Mouse (Mus musculus) CH12.LX (cell line): ENCODE results near the gene Dbx2. TPM values are rescaled to one million over a fixed set of nuclear protein-coding genes. Genes with fewer than 3 reads are reported as not detected.

ENCODE experiments used
- DNase-seq: peaks from one replicate; pipeline ENCODE4 v3.0.0-alpha.2; 2013; ENCODE audit errors: extremely low read depth
- H3K27ac ChIP-seq: 2 replicates; pipeline ENCODE4 v1.5.1; 2012; ENCODE audit warnings: low read depth, mild to moderate bottlenecking, control low read depth, moderate library complexity; ENCODE audit not compliant: insufficient read depth
- H3K27me3 ChIP-seq: replicated peaks from 2 replicates; pipeline ENCODE3; 2012; ENCODE audit warnings: inconsistent platforms
- H3K36me3 ChIP-seq, 2 experiments: replicated peaks in 1 of 2; 2 replicates each; pipeline versions ENCODE3 to v1.6.1; 2012; ENCODE audit warnings: inconsistent platforms in 1 of 2, low read length in 1 of 2, mild to moderate bottlenecking in 1 of 2, mixed read lengths in 1 of 2, moderate library complexity in 1 of 2; ENCODE audit not compliant: control insufficient read depth in 1 of 2, insufficient read depth in 1 of 2
- H3K4me1 ChIP-seq, 2 experiments: 2 replicates each; pipeline ENCODE4 v1.6.1; 2012; ENCODE audit warnings: inconsistent platforms in 1 of 2, moderate library complexity in 1 of 2; ENCODE audit not compliant: insufficient read depth in 2 of 2, control insufficient read depth in 1 of 2
- H3K4me2 ChIP-seq: 2 replicates; pipeline ENCODE4 v1.6.1; 2012; ENCODE audit warnings: low read depth, mild to moderate bottlenecking, control low read depth; ENCODE audit not compliant: poor library complexity, insufficient read depth, severe bottlenecking
- H3K4me3 ChIP-seq, 3 experiments: fragments of 150-350 bp in 1 of 3; sonication (generic) in 1 of 3; replicated peaks in 1 of 3; 2 replicates each; pipeline versions ENCODE3 to v1.5.1; 2011 to 2012; ENCODE audit warnings: low read depth in 2 of 3, low read length in 2 of 3, mild to moderate bottlenecking in 2 of 3, moderate library complexity in 2 of 3, control low read depth in 1 of 3, improper control_type of control experiment in 1 of 3, inconsistent platforms in 1 of 3, mixed read lengths in 1 of 3; ENCODE audit not compliant: poor library complexity in 1 of 3
- H3K79me2 ChIP-seq: replicated peaks from 2 replicates; pipeline ENCODE4 v1.6.1; 2012; ENCODE audit warnings: mild to moderate bottlenecking, moderate library complexity; ENCODE audit not compliant: control insufficient read depth, poor library complexity, insufficient read depth, severe bottlenecking; ENCODE audit errors: extremely low read depth
- H3K9ac ChIP-seq: 2 replicates; pipeline ENCODE4 v1.6.1; 2012; ENCODE audit warnings: low read depth, mild to moderate bottlenecking, control low read depth, moderate library complexity; ENCODE audit not compliant: insufficient read depth
- H3K9me3 ChIP-seq: replicated peaks from 2 replicates; pipeline ENCODE3; 2012; ENCODE audit warnings: low read length, inconsistent platforms, mixed read lengths
- CTCF ChIP-seq, 2 experiments: IDR thresholded peaks in 1 of 2; conservative IDR thresholded peaks in 1 of 2; 2 replicates each; pipeline ENCODE4 v1.5.1; 2011 to 2012; ENCODE audit warnings: low read depth in 2 of 2, low read length in 2 of 2, improper control_type of control experiment in 1 of 2, inconsistent platforms in 1 of 2, mild to moderate bottlenecking in 1 of 2, moderate library complexity in 1 of 2
- ELF1 ChIP-seq: IDR thresholded peaks from 2 replicates; pipeline ENCODE4 v1.6.1; 2014; ENCODE audit warnings: low read depth, mild to moderate bottlenecking, inconsistent platforms, low read length, improper control_type of control experiment
- ETS1 ChIP-seq: conservative IDR thresholded peaks from 2 replicates; pipeline ENCODE4 v1.6.1; 2012; ENCODE audit warnings: low read depth, mild to moderate bottlenecking, inconsistent platforms, low read length, improper control_type of control experiment, moderate library complexity
- GABPA ChIP-seq: IDR thresholded peaks from 2 replicates; pipeline ENCODE4 v1.6.1; 2012; ENCODE audit warnings: low read depth, low read length, improper control_type of control experiment, inconsistent platforms; ENCODE audit not compliant: insufficient replicate concordance
- HCFC1 ChIP-seq: IDR thresholded peaks from 2 replicates; pipeline ENCODE4 v1.6.1; 2012; ENCODE audit warnings: low read depth, mild to moderate bottlenecking, inconsistent platforms, low read length, improper control_type of control experiment
- IRF4 ChIP-seq: IDR thresholded peaks from 2 replicates; pipeline ENCODE4 v1.6.1; 2014; ENCODE audit warnings: low read depth, mild to moderate bottlenecking, inconsistent platforms, low read length, improper control_type of control experiment
- KAT2A ChIP-seq: IDR thresholded peaks from 2 replicates; pipeline ENCODE4 v1.6.1; 2012; ENCODE audit warnings: low read length, improper control_type of control experiment, inconsistent platforms; ENCODE audit not compliant: insufficient replicate concordance
- MEF2A ChIP-seq: IDR thresholded peaks from 2 replicates; pipeline ENCODE4 v1.6.1; 2014; ENCODE audit warnings: low read depth, mild to moderate bottlenecking, inconsistent platforms, low read length, improper control_type of control experiment, borderline replicate concordance
- NRF1 ChIP-seq: IDR thresholded peaks from 2 replicates; pipeline ENCODE4 v1.6.1; 2014; ENCODE audit warnings: low read depth, mild to moderate bottlenecking, inconsistent platforms, low read length, improper control_type of control experiment, moderate library complexity
- PAX5 ChIP-seq: IDR thresholded peaks from 2 replicates; pipeline ENCODE4 v1.6.1; 2012; ENCODE audit warnings: low read length, inconsistent platforms, mixed read lengths
- POLR2A ChIP-seq: IDR thresholded peaks from 2 replicates; pipeline ENCODE4 v1.6.1; 2011; ENCODE audit warnings: low read depth, mild to moderate bottlenecking, improper control_type of control experiment, low read length
- RAD21 ChIP-seq: IDR thresholded peaks from 2 replicates; pipeline ENCODE4 v1.6.1; 2011; ENCODE audit warnings: low read depth, mild to moderate bottlenecking, low read length, improper control_type of control experiment, moderate library complexity
- SMC3 ChIP-seq: IDR thresholded peaks from 2 replicates; pipeline ENCODE4 v1.6.1; 2011; ENCODE audit warnings: low read depth, low read length, improper control_type of control experiment
- TCF12 ChIP-seq: IDR thresholded peaks from 2 replicates; pipeline ENCODE4 v1.6.1; 2014; ENCODE audit warnings: low read depth, mild to moderate bottlenecking, inconsistent platforms, low read length, improper control_type of control experiment
- UBTF ChIP-seq: IDR thresholded peaks from 2 replicates; pipeline ENCODE4 v1.6.1; 2012; ENCODE audit warnings: low read depth, mild to moderate bottlenecking, inconsistent platforms, low read length, improper control_type of control experiment, moderate library complexity
- USF1 ChIP-seq: IDR thresholded peaks from 2 replicates; pipeline ENCODE4 v1.6.1; 2014; ENCODE audit warnings: low read depth, mild to moderate bottlenecking, inconsistent platforms, low read length, improper control_type of control experiment
- ZNF384 ChIP-seq: IDR thresholded peaks from 2 replicates; pipeline ENCODE4 v1.6.1; 2012; ENCODE audit warnings: low read depth, low read length, improper control_type of control experiment, inconsistent platforms
- dilution Hi-C: fragments of 300-500 bp; cut with MboI; formaldehyde crosslinking; loops from 2 replicates; pipeline ENCODE4 v1.14.3; 2020; ENCODE audit warnings: low sequenced_read_pairs; ENCODE audit not compliant: extremely low pct_unique_long_range_greater_than_20kb, extremely low pct_ligation_motif_present
- in situ Hi-C: fragments of 300-500 bp; cut with MboI; formaldehyde crosslinking; loops from 3 replicates; pipeline ENCODE4 v1.14.3; 2019; ENCODE audit warnings: low sequenced_read_pairs, low pct_ligation_motif_present, low pct_unique_long_range_greater_than_20kb, mixed read lengths
- polyA plus RNA-seq: library from polyadenylated mRNA; unstranded; fragments of >175 nt; gene quantifications from 2 replicates; pipeline ENCODE4 v1.2.1, GENCODE M21; 2012; ENCODE audit warnings: low read depth; ENCODE audit not compliant: insufficient read length
- total RNA-seq, 2 experiments: library from RNA; depleted of rRNA; stranded (reverse); fragments of 300-350 nt in 1 of 2; fragments of >200 nt in 1 of 2; gene quantifications; 2 replicates each; pipeline ENCODE4 v1.2.3; 2012 to 2014

The Dbx2 gene
- total and polyA plus RNA-seq, 3 experiments, result 0.05 to 0.51 (median 0.47) TPM

GRCm38 (mm10) chr15:95586906-95587305, 68.9 kb downstream of the Dbx2 start:
- in situ Hi-C loops (no loop called here), dilution Hi-C loops (no loop called here)
- no peak overlapping the region for H3K9ac ChIP-seq
- no peaks in the 10 kb centered on the region for H3K9me3 ChIP-seq
- no peaks in the 10 kb centered on the region for H3K79me2 ChIP-seq
- H3K27me3 ChIP-seq, result peaks cover 10% of the 10 kb centered on the region
- no peak overlapping the region for H3K4me2 ChIP-seq
- no peak overlapping the region for H3K4me3 ChIP-seq
- H3K36me3 ChIP-seq, result no peaks in the 10 kb centered on the region
- TF ChIP-seq ZNF384 (no peak), POLR2A (no peak), HCFC1 (no peak), NRF1 (no peak)
- DNase-seq, result no peak
- H3K27ac ChIP-seq, result no peak overlapping the region
- no peaks in the 10 kb centered on the region for H3K4me1 ChIP-seq

GRCm38 (mm10) chr15:95584891-95585290, 70.9 kb downstream of the Dbx2 start:
- no peaks in the 10 kb centered on the region for H3K4me1 ChIP-seq
- no peaks in the 10 kb centered on the region for H3K9me3 ChIP-seq
- dilution Hi-C loops (no loop called here), in situ Hi-C loops (no loop called here)
- H3K27ac ChIP-seq, result no peak overlapping the region
- 0 out of 2 replicates have a peak overlapping the region, but pooled peaks have one; percentile 13 for H3K4me2 ChIP-seq
- TF ChIP-seq GABPA, result no peak
- no peak for DNase-seq
- H3K36me3 ChIP-seq, result no peaks in the 10 kb centered on the region
- no peak overlapping the region for H3K4me3 ChIP-seq
- H3K27me3 ChIP-seq, result peaks cover 25% of the 10 kb centered on the region
- H3K79me2 ChIP-seq, result no peaks in the 10 kb centered on the region
- no peak overlapping the region for H3K9ac ChIP-seq

- Histone ChIP-seq H3K4me1 (no peaks in the 10 kb centered on the region), H3K36me3 (no peaks in the 10 kb centered on the region), H3K27me3 (peaks cover 50% of the 10 kb centered on the region), H3K9me3 (peaks cover 4% of the 10 kb centered on the region), H3K27ac (no peak overlapping the region), H3K9ac (no peak overlapping the region), H3K4me3 (no peak overlapping the region), H3K4me2 (no peak overlapping the region), H3K79me2 (no peaks in the 10 kb centered on the region)
- dilution Hi-C loops, result no loop called here
- in situ Hi-C loops, result no loop called here
- DNase-seq, result peak; percentile 61
- TF ChIP-seq IRF4 (no peak), KAT2A (no peak), TCF12 (no peak), USF1 (no peak), SMC3 (peak; percentile 59), RAD21 (peak; percentile 76), PAX5 (no peak), ELF1 (no peak), UBTF (no peak), ETS1 (no peak), CTCF (conservative IDR thresholded peaks at IDR 0.05 in 1 of 2, IDR thresholded peaks at IDR 0.05 in 1 of 2; ENCODE audit: low read depth in 2 of 2, low read length in 2 of 2) (peak; percentile 70 to 73), MEF2A (no peak)
Observed at GRCm38 (mm10) chr15:95574661-95575060, 81.1 kb downstream of the Dbx2 start.

Other genes starting within 250 kb of the Dbx2 start
- not detected in 2 replicates for gene Nell2, start 127.4 kb downstream of the Dbx2 start, total RNA-seq (2012; rRNA removed)
- not detected in 2 replicates for gene Nell2, start 127.4 kb downstream of the Dbx2 start, total RNA-seq (2014; rRNA removed)
- gene Nell2, start 127.4 kb downstream of the Dbx2 start, polyA plus RNA-seq, result not detected in 2 replicates
- 18.4 and 21.3 TPM in 2 replicates for gene Ano6, start 134.9 kb upstream of the Dbx2 start, total RNA-seq (2012; rRNA removed)
- 14.1 and 14.9 TPM in 2 replicates for gene Ano6, start 134.9 kb upstream of the Dbx2 start, total RNA-seq (2014; rRNA removed)
- gene Ano6, start 134.9 kb upstream of the Dbx2 start, polyA plus RNA-seq, result 24.7 and 27.0 TPM in 2 replicates